Mouse (Mus musculus): ENCODE measurements around the gene Mapk8ip1. TPM values are rescaled to one million over a fixed set of nuclear protein-coding genes. Genes with fewer than 3 reads are reported as not detected.

The Mapk8ip1 gene
- 288 and 299 TPM in 2 replicates for polyA plus RNA-seq (2012; rRNA removed)

DNA sequence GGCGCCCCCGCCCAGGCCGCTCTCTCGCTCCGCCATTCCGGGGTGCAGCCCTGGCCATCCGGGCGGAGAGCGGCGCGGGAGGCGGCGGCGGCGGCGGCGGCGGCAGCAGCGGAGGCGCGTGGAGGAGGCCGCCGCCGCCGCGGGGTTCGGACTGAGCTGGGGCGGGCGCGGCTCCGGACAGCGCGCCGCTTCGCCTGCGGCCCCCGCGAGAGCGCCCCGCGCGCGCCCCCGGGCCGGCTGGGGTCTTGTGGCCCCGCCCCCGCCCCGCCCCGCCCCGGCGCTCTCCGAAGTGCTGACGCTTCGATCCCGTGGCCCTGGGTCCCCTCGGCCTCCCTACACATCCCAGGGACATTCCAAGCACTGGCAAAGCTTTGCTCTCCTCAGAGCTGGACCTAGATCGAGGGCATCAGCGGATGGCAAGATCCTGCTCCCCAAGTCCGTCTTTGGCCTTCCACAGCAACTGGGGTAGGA lies at the start of gene Mapk8ip1:
Gene Mapk8ip1, minus strand, starts transcription at position 173 of the 471 bp plus-strand sequence.
- no peak for DNase-seq (ENCODE audit: extremely low spot score in 1 of 2, low spot score in 1 of 2)

DNA sequence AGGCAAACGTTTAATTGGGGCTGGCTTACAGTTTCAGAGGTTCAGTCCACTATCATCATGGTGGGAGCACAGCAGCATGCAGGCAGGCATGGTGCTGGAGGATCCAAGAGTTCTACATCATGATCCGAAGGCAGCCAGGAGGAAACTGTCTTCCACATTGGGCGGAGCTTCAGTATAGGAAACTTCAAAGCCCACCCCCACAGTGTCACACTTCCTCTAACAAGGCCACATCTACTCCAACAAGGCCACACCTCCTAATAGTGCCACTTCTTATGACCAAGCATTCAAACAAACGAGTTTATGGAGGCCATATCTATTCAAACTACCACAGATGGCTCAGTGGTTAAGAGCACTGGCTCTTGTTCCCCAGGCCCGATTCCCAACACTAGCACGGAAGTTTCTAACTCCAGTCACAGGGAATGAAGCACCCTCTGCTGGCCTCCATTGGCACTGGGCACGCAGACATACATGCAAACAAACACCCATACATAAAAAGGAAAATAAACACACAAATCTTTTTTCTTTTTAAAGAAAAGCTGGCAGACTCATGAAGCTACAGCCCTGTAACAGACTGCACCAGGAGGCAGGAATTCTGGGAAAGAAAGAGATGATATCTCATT lies 46.2 kb upstream of the Mapk8ip1 start:
- no peak for DNase-seq (ENCODE audit: extremely low spot score in 1 of 2, low spot score in 1 of 2)

DNA sequence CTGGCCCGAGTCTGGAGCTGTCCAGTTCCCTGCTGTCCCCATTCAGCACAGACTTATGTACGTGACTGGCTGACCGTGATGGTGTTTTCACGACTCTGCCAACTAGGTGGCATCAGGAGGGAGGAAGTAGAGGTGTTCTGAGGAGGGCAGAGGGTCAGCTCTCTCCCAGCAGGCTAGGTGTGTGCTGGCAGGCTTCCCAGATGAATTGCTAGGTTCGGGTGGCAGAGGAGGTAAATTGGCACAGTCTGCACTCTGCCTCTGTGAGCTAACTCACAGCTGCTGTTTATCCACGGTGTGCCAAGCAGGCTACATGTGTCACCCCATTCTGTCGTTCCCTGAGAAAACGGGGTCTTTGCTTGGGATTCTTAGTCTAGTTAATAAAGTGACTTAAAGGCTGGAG lies 45.6 kb upstream of the Mapk8ip1 start:
- DNase-seq (ENCODE audit: extremely low spot score in 1 of 2, low spot score in 1 of 2), result no peak

DNA sequence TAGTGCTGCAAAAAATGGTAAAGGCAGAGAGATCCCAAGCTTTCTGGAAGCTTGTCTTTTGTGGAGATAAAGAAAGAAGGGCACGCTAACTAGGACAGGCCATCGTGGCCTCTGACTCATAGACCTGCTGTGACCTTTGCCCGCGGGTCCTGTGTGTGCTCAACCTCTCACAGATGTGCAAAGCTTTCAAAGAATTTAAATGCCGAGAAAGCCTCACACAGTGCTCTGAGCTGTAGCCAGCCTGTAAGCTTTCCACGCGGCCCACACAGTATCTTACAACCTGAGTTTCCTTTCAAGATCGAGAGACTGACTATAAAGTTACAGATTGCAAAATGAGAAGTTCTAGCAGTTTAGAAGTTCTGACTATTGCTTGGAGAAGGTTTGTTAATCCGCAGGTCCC lies 44.8 kb upstream of the Mapk8ip1 start:
- no peak for DNase-seq (ENCODE audit: extremely low spot score in 1 of 2, low spot score in 1 of 2)

DNA sequence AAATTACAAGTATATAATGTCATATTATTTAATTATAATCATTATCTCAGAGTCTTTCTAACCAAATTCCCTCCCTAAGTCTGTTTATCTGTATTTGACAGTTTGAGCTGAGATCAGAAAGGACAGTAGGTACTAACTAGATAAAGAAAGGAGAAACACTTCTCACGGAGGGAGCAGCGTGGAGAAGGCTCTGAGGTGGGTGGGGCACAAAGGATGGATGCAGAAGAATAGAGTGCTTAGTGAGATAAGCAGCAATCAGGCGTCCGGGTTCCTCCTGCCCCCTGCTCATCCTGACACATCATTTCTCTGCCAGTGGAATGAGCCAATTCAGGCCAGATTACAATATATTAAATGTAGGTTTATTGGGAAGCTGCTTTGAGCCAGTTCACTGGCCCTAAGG lies 43.3 kb upstream of the Mapk8ip1 start:
- no peak for DNase-seq (ENCODE audit: extremely low spot score in 1 of 2, low spot score in 1 of 2)

DNA sequence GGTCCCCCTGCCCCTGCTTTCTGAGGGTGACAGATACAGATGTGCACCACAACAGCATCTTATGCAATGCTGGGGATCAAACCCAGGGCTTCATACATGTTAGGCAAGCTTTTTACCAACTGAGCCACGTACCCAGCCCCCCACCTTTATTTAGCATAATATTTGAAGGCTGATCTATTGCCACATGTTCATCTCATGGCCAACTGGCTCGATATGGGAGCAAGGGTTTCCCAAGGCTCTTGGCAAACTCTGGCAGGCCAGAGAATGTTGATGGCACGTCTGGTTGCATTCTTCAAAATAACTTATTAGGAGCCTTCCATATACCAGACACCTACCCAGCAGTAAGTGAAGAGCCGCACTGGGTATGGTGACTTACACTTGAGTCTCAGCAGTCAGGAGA lies 42.2 kb upstream of the Mapk8ip1 start:
- DNase-seq (ENCODE audit: extremely low spot score in 1 of 2, low spot score in 1 of 2), result no peak

DNA sequence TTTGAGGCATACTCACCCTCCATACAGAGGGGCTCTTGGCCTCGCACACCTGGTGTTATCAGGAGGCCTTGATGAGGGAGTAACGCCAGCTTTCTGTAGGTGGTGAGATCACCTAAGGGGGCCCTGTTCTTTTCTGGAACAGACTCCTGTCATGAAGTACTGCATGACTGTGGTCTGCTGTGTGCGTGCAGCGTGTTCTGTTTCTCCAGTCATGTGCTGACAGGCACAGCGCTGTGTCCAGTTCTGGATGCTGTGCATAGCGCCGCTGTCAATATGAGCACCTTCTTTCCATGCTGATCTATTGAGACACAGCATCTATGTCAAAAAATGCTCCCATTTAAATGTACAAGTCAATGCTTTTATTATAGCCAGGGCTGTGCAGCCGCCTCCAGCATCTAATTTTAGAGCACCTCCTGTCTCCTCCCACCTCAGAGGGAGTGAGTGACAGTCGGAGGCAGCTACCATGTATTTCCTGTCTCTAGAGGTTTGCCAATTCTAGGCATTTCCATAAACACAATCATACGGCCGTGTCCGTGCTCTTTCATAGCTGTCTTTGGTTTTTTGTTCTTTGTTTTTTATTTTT lies 41.4 kb upstream of the Mapk8ip1 start:
- DNase-seq (ENCODE audit: extremely low spot score in 1 of 2, low spot score in 1 of 2), result peak; percentile 81 to 84

DNA sequence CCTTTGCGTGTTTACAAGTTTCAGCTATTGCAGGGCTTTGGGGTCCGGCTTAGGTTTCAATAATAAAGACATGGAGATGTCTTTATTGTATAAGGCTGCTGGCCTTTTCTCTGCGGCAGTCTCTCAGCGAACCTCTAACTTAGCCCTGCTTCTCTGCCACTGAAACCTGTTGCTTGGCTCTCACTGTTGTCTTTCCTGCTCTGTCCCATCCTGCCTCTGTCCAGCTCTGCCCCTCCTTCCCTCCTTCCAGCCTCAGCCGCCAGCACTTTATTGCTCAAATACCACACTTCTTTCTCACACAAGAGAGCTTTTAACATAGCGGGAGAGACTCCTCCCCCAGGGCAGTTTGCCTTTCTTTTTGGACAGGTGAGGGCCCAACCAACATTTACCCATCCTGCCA lies 39.4 kb upstream of the Mapk8ip1 start:
- DNase-seq (ENCODE audit: extremely low spot score in 1 of 2, low spot score in 1 of 2), result no peak

DNA sequence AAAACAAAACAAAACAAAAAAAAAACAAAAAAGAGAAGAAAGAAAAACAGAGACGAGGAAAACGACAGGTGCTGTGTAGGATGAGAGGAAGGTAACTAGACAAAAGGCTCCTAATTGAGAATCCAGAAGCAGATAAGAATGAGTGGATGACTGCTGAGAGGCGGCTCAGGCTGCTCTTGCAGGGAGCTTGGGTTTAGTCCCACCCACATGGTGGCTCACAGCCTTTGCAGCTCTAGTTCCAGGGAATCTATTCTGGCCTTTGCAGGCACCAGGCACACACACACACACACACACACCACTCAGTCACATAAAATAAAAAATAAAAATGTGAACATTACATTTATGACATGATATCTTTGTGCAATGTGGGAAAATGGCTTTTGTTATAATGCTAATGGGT lies 37.5 kb upstream of the Mapk8ip1 start:
- DNase-seq (ENCODE audit: extremely low spot score in 1 of 2, low spot score in 1 of 2), result no peak

DNA sequence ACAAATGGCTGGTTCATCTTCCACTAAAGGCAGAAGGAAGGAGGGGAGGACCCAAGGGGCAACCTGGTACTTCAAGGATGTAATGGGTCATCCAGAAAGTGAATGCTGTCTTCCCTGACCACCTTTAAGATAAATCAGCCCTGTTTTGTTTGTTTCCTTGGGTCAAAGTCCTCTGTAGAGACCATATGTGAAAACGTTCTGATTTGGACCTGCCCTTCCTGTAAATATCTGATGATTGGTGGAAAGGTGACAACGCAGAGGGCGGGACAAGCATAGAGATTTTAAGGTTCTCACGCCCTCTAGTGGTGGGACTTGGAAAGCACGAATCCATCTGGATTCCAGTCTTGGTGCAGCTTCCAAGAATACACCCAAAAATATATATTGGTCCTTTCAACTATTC lies 36.8 kb upstream of the Mapk8ip1 start:
- peak; percentile 82 to 94 for DNase-seq (ENCODE audit: extremely low spot score in 1 of 2, low spot score in 1 of 2)

DNA sequence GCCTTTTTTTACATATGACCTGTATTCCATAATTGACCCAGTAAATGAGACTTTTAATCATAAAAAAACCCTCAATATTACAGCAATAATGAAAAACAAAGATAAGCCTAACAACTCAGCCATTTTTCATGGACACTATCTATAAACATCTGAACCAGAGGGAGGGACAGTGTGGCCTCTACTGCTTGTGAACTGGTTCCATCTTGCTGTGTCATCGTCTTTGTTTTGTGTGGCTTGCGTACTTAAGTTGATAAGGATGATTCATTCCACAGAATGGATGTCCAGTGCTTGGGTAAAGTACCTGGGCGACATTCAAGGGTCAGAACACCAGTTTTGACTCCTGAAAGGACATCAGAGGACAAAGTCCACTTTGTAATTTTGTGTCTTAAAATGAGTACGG lies 36.3 kb upstream of the Mapk8ip1 start:
- DNase-seq (ENCODE audit: extremely low spot score in 1 of 2, low spot score in 1 of 2), result no peak

DNA sequence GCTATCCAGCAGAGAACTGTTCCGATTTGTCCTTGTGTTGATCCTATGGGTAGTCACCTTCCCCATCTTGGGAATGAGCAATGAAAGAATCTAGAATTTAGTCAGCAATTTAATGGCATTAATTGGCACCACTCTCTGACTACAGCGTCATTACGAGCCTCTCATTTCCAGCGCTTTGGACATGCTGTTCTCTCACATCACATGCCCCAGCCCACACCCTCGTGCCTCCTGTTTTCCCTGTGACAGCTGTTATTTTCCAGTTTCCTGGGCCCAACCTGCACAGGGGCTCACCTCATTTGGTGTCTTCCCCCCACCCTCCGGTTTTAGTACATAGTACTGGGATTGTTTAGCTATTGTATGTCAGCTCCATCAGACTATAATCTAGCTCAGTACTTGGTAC lies 34.0 kb upstream of the Mapk8ip1 start:
- DNase-seq (ENCODE audit: extremely low spot score in 1 of 2, low spot score in 1 of 2), result no peak

DNA sequence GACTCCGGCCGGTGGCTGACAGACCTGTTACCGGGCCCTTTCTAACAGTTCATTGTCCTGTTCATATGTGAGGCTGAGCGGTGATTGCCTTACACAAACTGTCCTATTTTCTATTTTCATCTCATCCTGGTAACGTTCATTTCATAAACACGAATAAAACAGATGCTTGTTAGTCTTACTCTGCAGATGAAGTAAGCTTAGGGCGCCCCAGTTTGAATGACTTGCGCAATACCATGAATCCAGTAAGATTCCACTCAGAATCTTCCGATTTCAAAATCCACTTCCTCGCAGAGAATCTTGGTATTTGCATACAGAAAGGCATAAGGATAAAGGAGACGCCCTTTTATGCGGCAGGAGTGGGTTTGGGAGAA lies 33.3 kb upstream of the Mapk8ip1 start:
- DNase-seq (ENCODE audit: extremely low spot score in 1 of 2, low spot score in 1 of 2), result no peak

DNA sequence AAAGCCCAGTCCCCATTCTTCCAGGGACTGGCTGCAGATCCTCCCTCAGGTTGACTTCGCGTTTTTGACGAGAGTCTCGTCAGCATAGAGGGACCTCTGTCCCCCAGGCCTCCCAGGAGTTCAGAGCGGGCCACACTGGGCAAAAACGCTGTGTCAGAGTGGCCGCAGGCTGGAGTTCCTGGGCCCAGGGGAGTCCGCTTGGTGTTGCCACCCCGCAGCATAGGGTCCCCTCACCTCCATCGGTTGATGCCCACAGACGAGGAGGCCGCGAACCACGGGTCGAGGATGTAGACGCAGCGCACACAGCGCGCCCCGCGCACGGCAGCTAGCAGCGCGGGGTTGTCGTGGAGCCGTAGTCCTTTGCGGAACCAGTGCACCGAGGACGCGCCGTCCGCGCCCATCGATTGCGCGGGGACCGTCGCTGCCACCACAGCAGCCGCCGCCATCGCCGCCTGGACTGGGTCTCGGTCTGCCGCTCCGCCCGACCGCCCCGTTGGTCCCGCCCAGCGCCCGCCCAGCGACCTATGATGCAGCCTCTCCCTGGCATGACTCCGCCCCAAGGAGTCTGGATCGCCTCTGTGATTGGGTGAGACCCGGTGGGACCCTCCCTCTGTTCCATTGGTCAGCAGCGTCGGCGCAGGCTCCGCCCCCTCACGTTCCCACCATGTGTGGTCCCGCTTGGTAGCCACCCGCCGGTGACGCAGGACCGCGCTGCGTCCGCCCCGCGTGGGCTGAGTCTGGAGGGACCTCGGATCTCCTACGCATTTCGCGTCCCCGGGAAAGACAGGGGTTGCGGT lies 32.7 kb upstream of the Mapk8ip1 start, which contains the start of gene Cry2:
Gene Cry2, minus strand, starts transcription at position 466 of the 797 bp plus-strand sequence.
- peak; percentile 97 to 99 for DNase-seq (ENCODE audit: extremely low spot score in 1 of 2, low spot score in 1 of 2)

DNA sequence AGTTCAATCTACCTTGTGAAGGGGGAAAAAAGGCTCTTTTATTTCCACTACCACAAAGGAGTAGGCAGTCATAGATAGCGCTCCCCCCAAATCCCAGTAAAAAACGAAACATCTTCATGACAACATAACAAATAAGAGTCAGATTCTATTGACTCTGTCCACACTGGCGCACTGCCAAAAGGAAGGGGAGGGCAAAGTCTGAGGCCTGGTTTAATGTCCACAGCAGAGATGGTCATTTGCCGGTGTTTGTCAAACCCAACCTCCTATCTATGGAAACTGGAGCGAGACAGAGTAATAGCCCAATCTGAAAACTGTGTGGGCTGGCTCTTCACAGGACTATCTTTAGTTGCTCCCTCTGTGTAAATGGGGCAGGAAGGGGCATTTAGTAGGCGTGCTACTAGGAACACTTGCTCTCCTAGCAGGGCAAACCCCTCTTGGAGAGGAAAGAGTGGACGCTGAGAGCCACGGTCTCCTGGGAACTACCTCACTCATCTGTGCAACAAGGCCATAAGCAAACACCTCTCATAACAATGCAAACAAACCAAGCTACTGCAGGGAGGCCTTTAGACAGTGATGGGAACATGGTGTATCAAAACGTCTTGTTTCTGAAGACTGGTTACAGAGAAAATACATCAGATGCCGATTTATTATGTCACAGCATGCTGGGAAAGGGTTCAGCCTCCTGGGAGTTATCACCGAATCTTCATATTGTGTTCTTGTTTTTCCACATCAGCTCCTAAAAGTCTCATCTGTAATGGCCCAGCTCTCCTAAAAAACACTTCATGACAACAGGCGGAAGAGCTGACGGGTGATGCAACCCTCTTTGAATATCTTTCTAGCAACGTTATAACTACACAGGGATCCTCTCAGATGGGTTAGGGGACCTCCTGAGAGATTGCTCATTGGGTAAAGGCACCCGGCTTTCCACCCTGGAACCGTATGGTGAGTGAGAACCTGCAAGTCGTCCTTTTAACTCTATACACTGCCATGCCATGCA lies 31.5 kb upstream of the Mapk8ip1 start:
- no peak for DNase-seq (ENCODE audit: extremely low spot score in 1 of 2, low spot score in 1 of 2)

DNA sequence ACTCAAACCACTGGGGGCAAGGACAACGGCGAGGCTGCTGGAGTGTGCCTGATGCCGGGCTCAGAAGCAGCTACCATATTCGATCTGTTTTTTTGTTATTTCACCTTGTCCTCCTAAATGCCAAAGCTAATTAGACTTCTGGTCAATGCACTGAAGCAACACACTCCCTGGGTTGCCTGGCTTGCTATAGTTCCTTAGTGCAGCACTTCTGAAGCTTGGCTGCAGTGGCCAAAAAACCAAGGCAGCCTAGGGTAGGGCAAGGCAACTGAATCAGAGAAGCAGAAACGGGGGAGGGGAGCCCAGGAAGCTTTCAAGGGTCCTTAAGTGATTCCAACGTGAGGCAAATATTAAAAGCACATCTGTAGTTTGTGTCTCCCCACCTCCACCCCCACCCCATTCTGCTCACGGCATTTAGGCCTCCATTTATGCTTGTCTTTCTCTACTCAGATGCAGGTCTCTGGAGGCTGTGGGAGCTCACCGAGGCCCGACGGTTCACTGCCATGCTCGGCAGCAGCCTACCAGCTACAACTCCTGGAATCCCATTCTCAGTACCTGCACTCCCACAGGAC lies 30.6 kb upstream of the Mapk8ip1 start:
- no peak for DNase-seq (ENCODE audit: extremely low spot score in 1 of 2, low spot score in 1 of 2)

DNA sequence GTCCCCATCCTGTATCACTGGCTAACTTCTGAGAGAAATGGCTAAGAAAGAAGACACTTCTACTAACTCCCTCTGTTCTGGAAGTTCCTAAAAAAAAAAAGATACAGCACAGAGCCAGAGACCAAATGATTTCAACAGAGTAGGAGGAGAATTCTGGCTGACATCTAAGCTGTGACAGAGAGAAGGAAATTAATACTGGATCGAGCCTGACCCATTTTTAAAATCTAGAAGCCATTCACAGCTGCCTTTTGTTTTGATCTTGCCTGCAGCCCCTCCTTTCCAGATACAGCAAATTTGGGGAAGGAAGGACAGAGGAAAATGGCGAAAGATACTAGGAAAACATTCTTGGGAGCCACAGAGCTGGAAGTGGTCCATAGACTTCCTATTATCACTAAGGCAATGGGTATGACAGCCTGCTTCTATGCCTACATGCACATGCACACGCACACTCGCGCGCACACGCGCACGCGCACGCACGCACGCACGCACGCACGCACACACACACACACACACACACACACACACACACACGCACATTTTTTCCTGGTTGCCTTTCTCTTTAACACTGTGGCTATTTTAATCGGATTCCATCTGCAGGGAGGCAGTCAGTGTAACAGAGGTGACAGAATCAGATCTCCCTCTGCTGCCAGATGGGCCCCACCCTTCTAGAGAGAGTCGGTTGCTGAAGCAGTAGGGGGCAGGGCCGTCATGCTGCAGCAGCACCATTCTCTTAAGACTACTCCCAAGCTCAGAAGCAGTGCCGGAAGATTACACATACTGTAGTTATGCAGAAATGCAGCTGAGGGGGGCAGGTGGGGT lies 29.9 kb upstream of the Mapk8ip1 start:
- DNase-seq (ENCODE audit: extremely low spot score in 1 of 2, low spot score in 1 of 2), result peak; percentile 77

DNA sequence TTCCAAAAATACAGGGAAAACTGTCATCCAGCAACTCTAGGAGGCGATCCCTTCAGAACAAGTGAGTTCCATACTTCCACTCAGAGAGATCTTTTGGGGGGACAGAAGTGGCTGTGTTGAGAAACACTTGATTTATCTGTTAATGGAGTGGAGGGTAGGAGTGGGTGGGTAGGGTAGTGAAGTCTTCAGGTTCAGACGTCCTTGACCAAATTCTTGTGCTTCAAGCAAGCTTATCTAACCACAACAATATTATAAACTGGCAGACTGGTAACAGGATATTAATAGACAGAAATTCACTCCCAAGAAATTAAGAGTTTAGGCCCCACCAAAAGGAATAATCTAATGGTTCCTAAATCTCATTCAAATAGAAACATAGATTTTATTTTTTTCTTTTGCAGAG lies 29.0 kb upstream of the Mapk8ip1 start:
- DNase-seq (ENCODE audit: extremely low spot score in 1 of 2, low spot score in 1 of 2), result no peak

DNA sequence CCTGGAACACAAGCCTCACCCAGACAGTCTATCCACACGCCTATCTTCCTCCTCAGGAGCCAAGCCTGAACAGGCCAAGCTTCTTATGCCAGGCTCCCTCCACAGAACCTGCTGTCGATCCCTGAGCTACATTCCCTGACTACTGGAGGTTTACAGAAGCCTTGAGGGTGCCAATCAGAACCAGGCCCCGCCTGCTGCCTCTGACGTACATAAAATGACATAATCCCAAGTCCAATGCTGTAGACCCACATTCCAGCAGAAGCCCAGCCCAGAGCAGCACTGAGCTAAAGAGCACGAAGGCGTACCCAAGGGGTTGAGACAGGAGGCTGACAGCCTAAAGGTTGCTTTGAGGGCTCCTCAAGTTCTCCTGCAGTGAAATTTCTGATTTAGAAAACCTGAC lies 26.8 kb upstream of the Mapk8ip1 start:
- peak; percentile 83 to 91 for DNase-seq (ENCODE audit: extremely low spot score in 1 of 2, low spot score in 1 of 2)
